In the genomic region with DNA sequence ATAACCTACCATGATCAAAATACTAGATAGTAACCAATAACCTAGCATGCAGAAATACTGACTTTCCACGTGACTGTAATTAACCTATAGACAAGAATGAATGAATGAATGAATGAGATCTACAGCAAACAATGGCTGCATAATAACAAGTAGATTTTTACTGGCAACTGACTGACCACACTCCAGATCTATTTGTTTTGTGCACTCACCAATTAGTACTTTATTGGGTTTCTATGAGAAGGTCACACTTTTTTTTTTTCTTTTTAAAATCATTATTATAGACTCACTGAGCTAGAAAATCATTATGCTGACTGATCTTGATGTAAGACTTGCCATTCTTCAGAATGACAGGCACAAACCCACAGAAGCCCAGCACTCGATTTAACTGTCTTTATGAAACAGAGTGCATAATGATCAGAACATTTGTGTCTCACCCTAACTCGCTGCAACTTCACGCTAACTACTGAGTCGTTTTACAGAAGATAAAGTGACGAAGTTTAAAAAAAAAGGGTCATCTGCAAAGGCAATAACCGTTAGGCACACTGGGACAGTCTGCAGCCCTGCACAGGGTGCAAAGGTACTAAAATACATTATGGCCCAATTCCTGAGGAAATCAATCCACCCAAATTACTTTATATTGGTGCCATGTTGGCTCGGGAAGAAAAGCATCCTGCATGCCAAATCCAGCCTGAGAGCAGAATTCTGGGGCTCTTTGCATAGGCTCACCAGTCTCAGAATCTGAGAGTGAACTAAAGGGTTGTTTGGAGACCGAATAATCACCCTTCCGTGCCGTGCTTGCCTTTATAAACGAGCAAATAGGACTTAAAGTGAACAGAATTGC, we compare ENCODE assay signal across 17 mouse cellular contexts. TPM values are rescaled to one million over a fixed set of nuclear protein-coding genes. Genes with fewer than 3 reads are reported as not detected.
A peak's percentile ranks its signal among the peaks of the same experiment; 100 is the strongest.
DNase-seq lines count a peak whose midpoint lies in the region; ATAC-seq lines count a peak whose summit lies in the region.
"Had no signal": no experiment of that assay in that cellular context is flagged by ENCODE, and none has a peak within 500 bp of the region (broad histone marks: within the 10 kb centered on the region; RNA-seq: fewer than 3 reads in every experiment).

No protein-coding gene starts in this region.

- no peaks in the 10 kb centered on the region for H3K36me3 ChIP-seq in forebrain, embryonic 11.5 days (ENCODE audit: control insufficient read depth, insufficient read depth, low read length)
- H3K36me3 ChIP-seq in forebrain, embryonic 10.5 days (replicated peaks) = no peaks in the 10 kb centered on the region
- no peaks in the 10 kb centered on the region for H3K36me3 ChIP-seq in midbrain, embryonic 15.5 days (replicated peaks)
- no peaks in the 10 kb centered on the region for H3K36me3 ChIP-seq in midbrain, embryonic 10.5 days
- no peaks in the 10 kb centered on the region for H3K36me3 ChIP-seq in forebrain, embryonic 12.5 days (replicated peaks)
- H3K36me3 ChIP-seq: embryonic facial prominence, embryonic 10.5 days; heart, embryonic 12.5 days had no signal

- H3K4me1 ChIP-seq in forebrain, embryonic 11.5 days (replicated peaks; ENCODE audit: control insufficient read depth, insufficient read depth, low read length) = no peaks in the 10 kb centered on the region
- H3K4me1 ChIP-seq in forebrain, embryonic 10.5 days = peaks cover 18% of the 10 kb centered on the region
- 0 out of 2 replicates have a peak, but pooled peaks cover 3% of the 10 kb centered on the region for H3K4me1 ChIP-seq in midbrain, embryonic 15.5 days
- 0 out of 2 replicates have a peak, but pooled peaks cover 4% of the 10 kb centered on the region for H3K4me1 ChIP-seq in midbrain, embryonic 10.5 days
- peaks cover 4% of the 10 kb centered on the region; the same call in 1 of the 2 replicates for H3K4me1 ChIP-seq in forebrain, embryonic 12.5 days
- H3K4me1 ChIP-seq: embryonic facial prominence, embryonic 10.5 days; heart, embryonic 12.5 days had no signal

- 50% methylated on average over 12 of the region's 12 CpGs for WGBS in forebrain, embryonic 11.5 days
- 66% methylated on average over 12 of the region's 12 CpGs for WGBS in forebrain, embryonic 10.5 days
- 58% methylated on average over 12 of the region's 12 CpGs for whole genome bisulfite sequencing in midbrain, embryonic 15.5 days
- WGBS in midbrain, embryonic 10.5 days = 73% methylated on average over 12 of the region's 12 CpGs
- WGBS in forebrain, embryonic 12.5 days = 30% methylated on average over 12 of the region's 12 CpGs

- H3K27me3 ChIP-seq in forebrain, embryonic 11.5 days (ENCODE audit: control insufficient read depth, insufficient read depth, low read length) = no peaks in the 10 kb centered on the region
- no peaks in the 10 kb centered on the region for H3K27me3 ChIP-seq in forebrain, embryonic 10.5 days (ENCODE audit: poor library complexity, severe bottlenecking)
- H3K27me3 ChIP-seq in midbrain, embryonic 15.5 days (replicated peaks) = no peaks in the 10 kb centered on the region
- H3K27me3 ChIP-seq in midbrain, embryonic 10.5 days (ENCODE audit: low read depth, poor library complexity, severe bottlenecking) = no peaks in the 10 kb centered on the region
- H3K27me3 ChIP-seq in forebrain, embryonic 12.5 days = no peaks in the 10 kb centered on the region
- H3K27me3 ChIP-seq: heart, embryonic 12.5 days had no signal

- no peaks in the 10 kb centered on the region for H3K9me3 ChIP-seq in forebrain, embryonic 11.5 days (ENCODE audit: control insufficient read depth, low read length)
- H3K9me3 ChIP-seq in forebrain, embryonic 10.5 days = no peaks in the 10 kb centered on the region
- no peaks in the 10 kb centered on the region for H3K9me3 ChIP-seq in midbrain, embryonic 15.5 days
- H3K9me3 ChIP-seq in midbrain, embryonic 10.5 days (replicated peaks) = no peaks in the 10 kb centered on the region
- H3K9me3 ChIP-seq in forebrain, embryonic 12.5 days = no peaks in the 10 kb centered on the region
- H3K9me3 ChIP-seq: embryonic facial prominence, embryonic 10.5 days; heart, embryonic 12.5 days had no signal

- H3K4me3 ChIP-seq in forebrain, embryonic 11.5 days (ENCODE audit: low read depth, low read length) = no peak overlapping the region
- no peak overlapping the region for H3K4me3 ChIP-seq in forebrain, embryonic 10.5 days
- H3K4me3 ChIP-seq in midbrain, embryonic 15.5 days = no peak overlapping the region
- H3K4me3 ChIP-seq in midbrain, embryonic 10.5 days = no peak overlapping the region
- H3K4me3 ChIP-seq in forebrain, embryonic 12.5 days (replicated peaks) = no peak overlapping the region
- H3K4me3 ChIP-seq: embryonic facial prominence, embryonic 10.5 days; heart, embryonic 12.5 days had no signal

- intact Hi-C loops in heart, postnatal 36 days (cut with DNase I) = no loop called here

- H3K27ac ChIP-seq in forebrain, embryonic 11.5 days (ENCODE audit: low read depth, low read length) = no peak overlapping the region
- no peak overlapping the region for H3K27ac ChIP-seq in forebrain, embryonic 10.5 days
- peak overlapping the region; percentile 34; the same call in 1 of the 2 replicates for H3K27ac ChIP-seq in midbrain, embryonic 15.5 days
- no peak overlapping the region for H3K27ac ChIP-seq in midbrain, embryonic 10.5 days (replicated peaks)
- no peak overlapping the region for H3K27ac ChIP-seq in forebrain, embryonic 12.5 days
- H3K27ac ChIP-seq: embryonic facial prominence, embryonic 10.5 days had no signal

- no peak overlapping the region for H3K9ac ChIP-seq in forebrain, embryonic 11.5 days (ENCODE audit: low read length)
- H3K9ac ChIP-seq in midbrain, embryonic 15.5 days = no peak overlapping the region
- no peak overlapping the region for H3K9ac ChIP-seq in forebrain, embryonic 12.5 days
- H3K9ac ChIP-seq: heart, embryonic 12.5 days had no signal

- DNase-seq in forebrain, embryonic 11.5 days (ENCODE audit: low spot score) = no peak
- no peak for DNase-seq in forebrain, embryonic 10.5 days (ENCODE audit: extremely low spot score, low spot score)
- no peak for DNase-seq in midbrain, embryonic 10.5 days (ENCODE audit: low spot score)
- peak; percentile 34 for DNase-seq in retina, postnatal 1 day
- DNase-seq in kidney, adult 11 months = no peak
- DNase-seq in heart, postnatal 36 days = no peak
- DNase-seq: gastrocnemius, postnatal 10 days; kidney, adult 8-10 months; liver; thymus, postnatal 4 days had no signal

- 0 out of 2 replicates have a peak, but pooled peaks have one; percentile 30 for ATAC-seq in forebrain, embryonic 11.5 days (replicated peaks; ENCODE audit: low FRiP score)
- no peak for ATAC-seq in midbrain, embryonic 15.5 days (replicated peaks)
- 0 out of 2 replicates have a peak, but pooled peaks have one; percentile 20 for ATAC-seq in forebrain, embryonic 12.5 days (ENCODE audit: low FRiP score)

- no peak overlapping the region for H3K4me2 ChIP-seq in forebrain, embryonic 11.5 days (ENCODE audit: low read depth, low read length, severe bottlenecking)
- no peak overlapping the region for H3K4me2 ChIP-seq in midbrain, embryonic 15.5 days
- peak overlapping the region; percentile 8 for H3K4me2 ChIP-seq in forebrain, embryonic 12.5 days
- H3K4me2 ChIP-seq: heart, embryonic 12.5 days had no signal

RNA-seq across cellular contexts. Expression of a gene that starts 33.0 kb away (rescaled TPM):
- 0.07 TPM in 1 of 2 replicates, not detected in the other for polyA plus RNA-seq in forebrain, embryonic 11.5 days (2014; fragmentation: Nextera tagmentation; extraction: Ambion mirVana)
- 0.05 and 0.20 TPM in 2 replicates for polyA plus RNA-seq in forebrain, embryonic 10.5 days (2016; fragmentation: Nextera tagmentation; extraction: Ambion mirVana)
- 0.13 TPM in 2 replicates for polyA plus RNA-seq in midbrain, embryonic 15.5 days (2015; fragmentation: Nextera tagmentation; extraction: Ambion mirVana)
- 0.05 and 0.11 TPM in 2 replicates for polyA plus RNA-seq in midbrain, embryonic 10.5 days (2016; fragmentation: Nextera tagmentation; extraction: Ambion mirVana)
- 0.11 TPM in 1 of 2 replicates, not detected in the other for polyA plus RNA-seq in forebrain, embryonic 12.5 days (2016; fragmentation: Nextera tagmentation; extraction: Ambion mirVana)
- under 1 TPM in 1 of 2 experiments, not detected in 1; 0.11 TPM for total RNA-seq in heart, postnatal 36 days (2021)
- total RNA-seq: gastrocnemius, postnatal 10 days; hematopoietic stem cell, adult 5-6 weeks; megakaryocyte, adult 5-6 weeks had no signal
- polyA plus RNA-seq: heart, embryonic 12.5 days; lung, embryonic 16.5 days had no signal
